Mouse (Mus musculus) lung, embryonic 14.5 days (tissue): ENCODE data around the gene Ticam1. TPM values are rescaled to one million over a fixed set of nuclear protein-coding genes. Genes with fewer than 3 reads are reported as not detected.

Source experiments
- ATAC-seq: fragments of 200-750 bp; cut with Nextera tagmentation; 2 replicates; pipeline ENCODE4 v1.8.0; 2017; ENCODE audit warnings: mild to moderate bottlenecking, moderate TSS enrichment, moderate library complexity; ENCODE audit not compliant: insufficient read depth
- DNase-seq: peaks from one replicate; pipeline ENCODE4 v3.0.0-alpha.2; 2015
- H3K27ac ChIP-seq: fragments of 300-500 bp; sonication (generic); 2 replicates; pipeline ENCODE4 v1.5.1; 2014; ENCODE audit warnings: low read depth, mild to moderate bottlenecking, moderate library complexity
- H3K27me3 ChIP-seq: fragments of 300-500 bp; sonication (generic); 2 replicates; pipeline ENCODE4 v1.6.1; 2014; ENCODE audit warnings: low read length, control low read depth; ENCODE audit not compliant: insufficient read depth
- H3K36me3 ChIP-seq: fragments of 300-500 bp; sonication (generic); 2 replicates; pipeline ENCODE4 v1.6.1; 2014; ENCODE audit warnings: control low read depth; ENCODE audit not compliant: insufficient read depth
- H3K4me1 ChIP-seq: fragments of 300-500 bp; sonication (generic); 2 replicates; pipeline ENCODE4 v1.6.1; 2014; ENCODE audit warnings: antibody characterized with exemption, control low read depth; ENCODE audit not compliant: insufficient read depth
- H3K4me2 ChIP-seq: fragments of 300-500 bp; sonication (generic); 2 replicates; pipeline ENCODE4 v1.6.1; 2014; ENCODE audit warnings: mild to moderate bottlenecking
- H3K4me3 ChIP-seq: fragments of 300-500 bp; sonication (generic); 2 replicates; pipeline ENCODE4 v1.5.1; 2014; ENCODE audit warnings: low read depth, low read length
- H3K9ac ChIP-seq: fragments of 300-500 bp; sonication (generic); 2 replicates; pipeline ENCODE4 v1.6.1; 2014
- H3K9me3 ChIP-seq: fragments of 300-500 bp; sonication (generic); 2 replicates; pipeline ENCODE4 v1.6.1; 2016; ENCODE audit warnings: low read depth, low read length, control low read depth
- CTCF ChIP-seq: IDR thresholded peaks from 2 replicates; pipeline ENCODE4 v1.5.1; 2016; ENCODE audit warnings: antibody characterized with exemption, low read depth
- WGBS: fragments of 180-500 bp; shearing (Covaris S2); extraction: QIAGEN DNeasy Blood & Tissue Kit; methylation state at CpG from one replicate; pipeline ENCODE4 v1.1.7; 2014; 5-methylcytosine and 5-hydroxymethylcytosine counted together
- microRNA counts: library from miRNA; unstranded; fragments of <30 nt; microRNA quantifications from one replicate; lab custom pipeline; 2016
- microRNA-seq: library from miRNA; unstranded; fragments of <30 nt; microRNA quantifications from one replicate; pipeline ENCODE4, GENCODE M21; 2016; ENCODE audit warnings: borderline number of aligned reads
- polyA plus RNA-seq: library from polyadenylated mRNA; unstranded; fragments of >200 nt; fragmentation: Nextera tagmentation; extraction: Ambion mirVana; gene quantifications from 2 replicates; pipeline ENCODE4 v1.2.1, GENCODE M21; 2014

Gene Ticam1
- polyA plus RNA-seq, 1 experiment from 2014 or later, result 4.9 TPM

- 40% methylated on average over 3 of the region's 3 CpGs for WGBS
- DNase-seq (peak; percentile 34), ATAC-seq (no peak)
- no peak overlapping the region for H3K4me2 ChIP-seq
- no peak overlapping the region for H3K4me3 ChIP-seq
- H3K9me3 ChIP-seq, result no peaks in the 10 kb centered on the region
- no peaks in the 10 kb centered on the region for H3K27me3 ChIP-seq
- peaks cover 11% of the 10 kb centered on the region; the same call in 1 of the 2 replicates for H3K4me1 ChIP-seq
- TF ChIP-seq CTCF, result no peak
- no peak overlapping the region for H3K27ac ChIP-seq
- 0 out of 2 replicates have a peak, but pooled peaks cover 3% of the 10 kb centered on the region for H3K36me3 ChIP-seq
- no peak overlapping the region for H3K9ac ChIP-seq
These were observed 56.8 kb downstream of the Ticam1 start for GRCm38 (mm10) chr17:56219805-56220204.

MicroRNA genes within 50 kb of the gene (microRNA counts, 519-probe panel; counts per million panel counts)
- microRNA mmu-miR-7b (lab: Ali Mortazavi, UCI), result 3,001 counts per million, percentile 56 among the panel's probes with 10 or more counts

Small RNA genes within 50 kb of the gene (microRNA-seq; reads per million reads assigned to microRNA genes)
- 29.9 reads per million, percentile 36 among the genes with 10 or more reads in this experiment for gene Mir7b

Other genes starting within 250 kb of the Ticam1 start
- gene Sh3gl1, start 240.2 kb downstream of the Ticam1 start, polyA plus RNA-seq, result 154 and 160 TPM in 2 replicates
- 28.0 and 30.4 TPM in 2 replicates for gene Chaf1a, start 236.3 kb downstream of the Ticam1 start, polyA plus RNA-seq
- gene Ubxn6, start 201.8 kb downstream of the Ticam1 start, polyA plus RNA-seq, result 30.5 and 31.3 TPM in 2 replicates
- 96.2 and 111 TPM in 2 replicates for gene Hdgfl2, start 197.2 kb downstream of the Ticam1 start, polyA plus RNA-seq
- 0.12 and 0.28 TPM in 2 replicates for gene Plin4, start 167.0 kb downstream of the Ticam1 start, polyA plus RNA-seq
- gene Plin5, start 159.2 kb downstream of the Ticam1 start, polyA plus RNA-seq, result 0.34 and 0.86 TPM in 2 replicates
- 0.17 TPM in 1 of 2 replicates, not detected in the other for gene Lrg1, start 154.8 kb downstream of the Ticam1 start, polyA plus RNA-seq
- 1.7 and 1.8 TPM in 2 replicates for gene Sema6b, start 136.4 kb downstream of the Ticam1 start, polyA plus RNA-seq
- gene Tnfaip8l1, start 114.3 kb downstream of the Ticam1 start, polyA plus RNA-seq, result 14.5 and 16.2 TPM in 2 replicates
- gene Mydgf, start 92.9 kb downstream of the Ticam1 start, polyA plus RNA-seq, result 93.0 and 95.3 TPM in 2 replicates
- 37.9 and 41.3 TPM in 2 replicates for gene Dpp9, start 57.9 kb downstream of the Ticam1 start, polyA plus RNA-seq
- 14.5 and 15.4 TPM in 2 replicates for gene Fem1a, start 20.0 kb downstream of the Ticam1 start, polyA plus RNA-seq
- 69.7 and 71.0 TPM in 2 replicates for gene Plin3, start 16.1 kb upstream of the Ticam1 start, polyA plus RNA-seq
- not detected in 2 replicates for gene Arrdc5, start 23.5 kb upstream of the Ticam1 start, polyA plus RNA-seq
- 137 and 147 TPM in 2 replicates for gene Uhrf1, start 26.5 kb upstream of the Ticam1 start, polyA plus RNA-seq
- 31.3 and 36.7 TPM in 2 replicates for gene Kdm4b, start 49.3 kb upstream of the Ticam1 start, polyA plus RNA-seq
- gene Ptprs, start 199.7 kb upstream of the Ticam1 start, polyA plus RNA-seq, result 96.8 and 112 TPM in 2 replicates
- not detected in 2 replicates for gene Znrf4, start 235.6 kb upstream of the Ticam1 start, polyA plus RNA-seq